Mouse (Mus musculus) ZHBTc4 (cell line): ENCODE data around the gene Epha1.

Source experiments
- DNase-seq: peaks from one replicate; pipeline ENCODE4 v3.0.0-alpha.2; 2011; ENCODE audit warnings: low read depth, low spot score

The Epha1 gene

DNA sequence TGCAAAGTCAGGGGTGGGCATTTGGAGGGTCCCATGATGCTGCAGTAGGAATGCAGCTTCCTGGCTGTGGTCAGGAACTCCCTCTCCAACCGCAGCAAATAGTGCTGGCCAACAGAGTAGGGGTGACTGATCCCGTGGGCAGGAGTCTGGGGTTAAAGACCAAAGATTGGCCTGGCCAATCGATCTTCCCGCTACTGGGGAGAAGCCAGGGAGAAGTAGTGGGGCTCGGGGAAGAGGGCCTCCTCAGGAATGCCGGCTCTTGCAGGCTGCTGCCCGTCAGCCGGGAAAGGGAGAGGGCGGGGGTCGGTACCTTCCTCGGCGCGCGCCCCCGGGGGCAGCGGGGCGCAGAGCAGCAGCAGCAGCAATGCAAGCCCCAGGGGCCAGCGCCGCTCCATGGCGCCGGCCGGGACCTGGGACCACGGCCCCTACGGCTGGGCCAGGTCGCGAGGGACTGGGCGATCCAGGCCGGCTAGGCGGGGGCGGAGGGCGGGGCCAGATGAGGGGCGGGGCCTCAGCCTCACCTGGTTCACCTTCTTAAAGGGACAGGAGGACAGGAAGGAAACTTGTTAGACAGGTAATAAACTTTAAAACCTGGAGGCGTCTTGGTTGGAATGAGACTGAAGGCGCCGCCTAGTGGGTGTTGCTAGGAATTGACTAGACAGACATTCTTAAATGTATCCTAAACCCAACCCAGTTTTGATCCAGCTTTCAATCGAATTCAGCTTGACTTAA lies at the start of gene Epha1:
Gene Epha1, minus strand, starts transcription at position 453 of the 732 bp plus-strand sequence.
- peak; percentile 76 for DNase-seq

DNA sequence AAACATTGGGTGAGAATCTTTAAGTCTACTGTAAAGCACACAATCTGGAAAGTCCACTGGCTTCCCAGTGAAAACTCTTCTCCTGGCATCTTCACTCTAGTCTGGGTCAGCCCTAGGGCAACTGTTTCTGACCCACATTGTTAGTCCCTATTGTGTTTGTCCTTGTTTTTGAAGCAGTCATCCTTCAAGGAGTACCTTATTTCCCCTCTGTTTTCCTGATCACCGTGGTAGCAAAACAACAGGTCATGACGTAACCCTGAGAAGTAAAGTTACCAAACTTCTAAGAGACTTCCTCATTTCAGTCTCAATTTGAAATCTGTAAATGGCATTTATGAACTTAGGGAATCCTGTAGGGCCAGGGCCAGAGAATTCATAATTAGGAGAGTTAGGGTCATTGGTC lies 48.4 kb upstream of the Epha1 start:
- no peak for DNase-seq

GRCm38 (mm10) chr6:42419443-42419842 lies 46.4 kb upstream of the Epha1 start:
- DNase-seq: no peak

DNA sequence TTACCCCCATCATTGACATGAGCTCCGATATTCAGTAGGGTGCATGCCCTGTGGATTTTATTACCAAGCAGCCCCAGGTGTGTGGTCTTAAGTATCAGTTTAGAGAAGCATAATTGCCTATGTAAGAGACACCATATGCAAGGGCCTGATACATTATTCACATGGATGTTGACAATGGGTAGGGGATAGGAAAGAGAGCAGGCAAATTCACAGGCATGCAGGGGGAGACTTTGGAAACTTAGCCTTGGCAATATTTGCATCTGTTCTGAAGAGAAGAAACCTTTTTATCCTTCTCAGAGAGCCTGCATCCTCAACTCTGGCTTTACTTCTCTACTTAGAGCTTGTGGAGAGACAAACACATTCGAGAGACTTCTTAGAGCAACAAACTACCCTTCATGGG lies 32.1 kb upstream of the Epha1 start, which contains the start of gene Tas2r135:
Gene Tas2r135, plus strand, starts transcription at position 301 of the 400 bp plus-strand sequence.
- no peak for DNase-seq

GRCm38 (mm10) chr6:42399938-42400337 lies 26.9 kb upstream of the Epha1 start, which contains the start of gene Tas2r143:
TSS of gene Tas2r143 (plus strand) at chr6:42400238.
- DNase-seq: no peak

- no peak for DNase-seq
Measured at GRCm38 (mm10) chr6:42398998-42399397, 25.9 kb upstream of the Epha1 start.

DNA sequence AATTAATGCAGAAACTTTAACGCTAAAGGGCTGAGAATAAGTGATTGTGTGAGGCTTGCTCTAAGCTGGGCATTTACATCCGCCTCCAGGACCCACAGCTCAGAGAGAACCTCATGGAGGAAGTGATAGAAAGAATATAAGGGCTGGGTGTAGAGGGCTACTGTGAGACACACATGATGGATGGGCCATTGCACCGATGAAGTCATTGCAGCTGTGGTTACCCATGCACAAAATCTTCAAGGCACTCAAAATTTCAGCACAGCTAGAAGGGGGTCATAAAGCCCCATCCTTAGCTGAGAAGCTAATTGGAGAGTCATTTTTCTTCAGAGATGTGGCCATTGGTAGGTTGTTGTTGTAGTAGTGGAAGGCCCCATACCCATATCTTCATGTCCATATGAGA lies 25.2 kb upstream of the Epha1 start:
- DNase-seq: no peak

- no peak for DNase-seq
Measured at GRCm38 (mm10) chr6:42397041-42397657, 24.1 kb upstream of the Epha1 start.

GRCm38 (mm10) chr6:42395960-42396809 lies 23.1 kb upstream of the Epha1 start:
- DNase-seq: no peak

GRCm38 (mm10) chr6:42391796-42392330 lies 18.8 kb upstream of the Epha1 start:
- no peak for DNase-seq

DNA sequence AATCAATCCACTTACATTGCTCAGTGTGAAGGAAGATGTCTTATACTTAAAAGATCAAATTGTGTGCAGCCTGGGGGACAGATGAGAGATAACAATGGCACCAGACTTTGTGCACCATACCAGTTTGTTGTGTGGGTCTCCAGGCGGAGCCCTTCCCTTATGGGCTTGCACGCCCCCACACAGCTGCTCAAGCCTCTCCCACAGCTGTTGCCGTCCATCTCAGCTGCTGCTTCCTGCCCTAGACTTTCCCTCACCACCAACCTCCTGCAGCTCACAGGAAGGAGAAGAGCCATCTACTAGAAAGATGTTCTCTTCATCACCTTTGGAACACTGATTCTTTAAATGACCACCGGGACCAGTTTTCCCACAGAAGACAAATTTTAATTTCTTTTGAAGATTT lies 12.6 kb upstream of the Epha1 start:
- DNase-seq: no peak

DNA sequence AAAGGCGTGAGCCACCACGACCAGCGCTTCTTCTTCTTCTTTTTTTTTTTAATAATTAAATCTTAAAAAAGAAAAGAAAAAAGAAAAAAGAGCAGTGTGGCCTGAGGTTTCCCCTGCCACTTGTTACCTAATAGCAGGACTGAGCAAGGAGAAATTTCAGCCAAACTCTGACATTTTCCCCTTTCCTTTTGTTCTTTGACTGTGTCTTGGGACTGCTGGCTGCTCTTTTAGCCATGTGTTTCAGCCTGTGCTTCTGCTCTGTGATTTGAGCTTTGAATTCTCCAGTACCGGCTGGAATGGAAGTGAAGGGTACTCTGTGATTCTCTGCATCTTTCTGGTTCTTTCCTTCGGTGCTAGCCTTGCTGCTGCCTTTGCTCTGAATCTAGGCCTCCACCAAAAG lies 10.3 kb upstream of the Epha1 start:
- DNase-seq: no peak

GRCm38 (mm10) chr6:42381916-42382381 lies 8.9 kb upstream of the Epha1 start:
- no peak for DNase-seq

DNA sequence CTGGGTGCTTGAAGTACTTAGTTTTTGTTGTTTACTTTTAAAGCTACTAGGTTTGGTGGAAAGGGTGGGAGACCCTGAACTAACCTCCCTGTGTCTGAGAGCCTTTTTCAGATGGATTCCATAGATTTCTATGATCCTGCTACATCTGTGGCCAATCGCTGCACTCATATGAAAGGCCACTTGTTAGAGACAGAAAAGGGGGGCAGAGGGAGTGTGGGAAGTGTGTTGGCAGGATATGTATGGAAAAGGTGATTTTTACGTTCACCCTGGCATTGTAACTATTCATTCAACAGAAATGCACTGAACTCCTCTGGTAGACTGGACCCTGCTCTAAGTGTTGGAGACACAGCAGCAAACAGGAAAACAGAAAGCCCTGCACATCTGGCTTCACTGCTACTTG lies 8.2 kb upstream of the Epha1 start:
- DNase-seq: no peak

DNA sequence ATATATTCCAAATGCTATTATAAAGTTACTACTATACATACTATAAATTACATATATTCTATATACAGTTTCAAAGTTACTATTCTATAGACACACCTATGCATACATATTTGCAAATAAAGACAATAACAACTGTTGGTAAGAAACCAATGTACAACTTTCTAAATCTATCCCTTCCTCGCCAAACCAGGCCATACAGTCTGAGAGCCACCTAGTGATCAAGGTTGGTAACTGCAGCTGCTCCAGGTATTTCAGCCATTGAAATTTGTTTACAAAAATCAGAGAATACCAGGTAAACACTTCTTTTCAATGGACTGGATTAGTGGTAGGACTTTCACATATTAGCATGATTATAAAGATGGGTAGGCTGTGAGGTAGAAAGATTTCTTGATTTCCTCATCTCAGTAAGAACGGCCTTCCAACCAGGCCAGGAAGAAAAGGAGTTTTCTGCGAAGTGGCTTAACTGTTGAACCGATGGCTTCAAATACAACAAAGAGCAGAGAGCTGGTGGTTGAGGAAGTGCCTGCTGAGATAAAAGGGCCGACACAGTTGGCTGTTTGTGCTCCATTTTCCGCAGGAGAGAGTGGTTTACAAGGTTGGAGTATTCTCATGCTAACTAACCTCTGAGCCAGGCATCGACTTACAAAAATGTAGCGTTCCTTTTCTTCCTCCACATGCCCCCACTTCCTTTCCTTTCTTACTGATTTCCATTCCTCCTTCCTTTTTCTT lies 7.5 kb upstream of the Epha1 start:
- peak; percentile 94 for DNase-seq

DNA sequence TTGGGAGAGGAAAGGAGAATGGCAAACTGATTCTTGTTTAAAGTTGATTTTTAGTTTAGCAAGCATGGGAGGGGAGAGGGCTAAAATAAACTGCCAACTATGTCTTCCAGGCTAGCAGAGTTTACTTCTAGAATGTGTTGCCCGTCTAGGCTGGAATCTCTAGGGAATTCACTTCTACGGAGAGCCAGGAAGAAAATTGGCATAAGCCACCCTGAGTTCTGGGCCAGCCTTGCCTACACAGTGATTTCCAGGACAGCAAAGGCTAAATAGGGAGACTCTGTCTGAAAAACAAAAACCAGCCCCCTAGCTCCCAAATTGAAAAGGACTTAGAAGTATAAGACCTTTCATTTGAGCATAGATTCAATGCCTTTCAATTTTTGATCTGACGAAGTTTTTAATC lies 6.5 kb upstream of the Epha1 start:
- DNase-seq: no peak

DNA sequence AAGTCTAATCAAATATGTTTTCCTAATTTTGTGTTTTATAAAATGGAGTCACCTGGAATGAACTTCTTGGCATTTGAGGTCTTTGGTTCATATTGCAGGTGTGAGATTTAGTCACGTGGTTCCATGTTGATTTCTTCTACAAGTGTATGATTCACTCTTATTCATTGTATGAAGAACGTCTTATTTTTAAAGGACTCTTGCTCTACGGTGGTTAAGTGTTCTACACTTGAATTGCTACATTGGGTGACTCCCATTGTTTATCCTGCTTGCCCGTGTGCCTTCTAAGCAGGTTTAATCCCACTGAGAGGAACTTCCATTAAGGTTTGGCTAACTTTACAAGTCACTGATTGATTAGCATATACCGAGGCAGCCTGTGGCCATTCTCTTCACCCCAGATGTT lies 4.2 kb upstream of the Epha1 start:
- no peak for DNase-seq

GRCm38 (mm10) chr6:42376504-42377019 lies 3.5 kb upstream of the Epha1 start:
- DNase-seq: no peak

DNA sequence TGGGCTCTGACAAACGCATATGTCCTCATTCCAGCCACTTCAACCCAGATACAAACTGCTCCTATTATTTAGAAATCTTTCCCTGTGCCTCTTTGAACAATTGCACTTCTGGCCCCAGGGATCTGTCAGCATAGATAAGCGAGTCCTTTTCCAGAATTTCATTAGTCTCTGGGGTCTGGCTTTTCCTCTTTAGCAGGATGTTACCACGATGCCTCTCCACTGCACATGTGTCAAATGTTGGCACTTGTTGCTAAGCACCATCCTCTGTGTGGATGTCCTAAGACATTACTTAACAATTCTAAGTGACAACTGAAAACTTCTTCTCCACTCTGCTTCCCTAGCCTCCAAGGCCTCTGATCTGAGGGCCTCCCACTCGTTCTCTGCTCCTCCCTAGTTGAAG lies 2.9 kb upstream of the Epha1 start:
- no peak for DNase-seq

DNA sequence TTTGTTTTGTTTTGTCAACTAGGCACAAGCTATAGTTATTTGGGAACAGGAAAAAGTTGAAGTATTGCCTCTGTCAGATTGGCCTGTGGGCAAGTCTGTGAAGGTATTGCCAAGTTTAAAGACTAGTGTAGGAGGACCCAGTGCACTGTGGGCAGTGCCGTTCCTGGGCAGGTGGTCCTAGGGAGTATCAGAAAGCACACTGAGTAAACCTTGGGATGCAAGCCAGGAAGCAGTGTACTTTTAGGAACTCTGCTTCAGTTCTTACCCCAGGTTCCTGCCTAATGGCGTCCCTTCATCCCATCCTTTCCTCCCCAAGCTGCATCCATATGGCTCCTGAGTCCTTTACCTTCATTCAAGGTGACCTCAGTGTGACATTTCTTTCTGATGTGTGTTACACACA lies 2.1 kb upstream of the Epha1 start:
- DNase-seq: no peak

DNA sequence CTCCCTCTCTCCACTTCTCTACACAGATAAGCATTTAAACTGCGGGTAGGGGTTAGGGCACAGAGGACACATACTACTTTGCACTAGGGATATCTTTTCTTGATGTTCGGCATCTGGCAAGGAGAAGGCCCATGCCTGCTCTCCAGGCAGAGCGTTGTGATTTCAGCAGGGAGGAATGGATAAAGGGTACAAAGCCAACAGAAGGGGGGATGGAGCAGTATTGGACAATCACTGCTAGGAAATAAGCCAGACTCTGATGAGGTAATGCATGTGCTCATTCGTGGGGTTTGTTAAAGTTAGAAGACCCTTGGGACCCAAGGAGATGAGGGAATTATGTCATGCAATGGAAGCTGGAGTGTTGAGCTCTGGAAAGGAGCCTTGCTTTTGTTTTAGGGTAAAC lies 1.6 kb upstream of the Epha1 start:
- DNase-seq: no peak
